ENCODE assay signal across 11 mouse cellular contexts in genomic region chr19:24456591-24457231, GRCm38 (mm10). TPM values are rescaled to one million over a fixed set of nuclear protein-coding genes. Genes with fewer than 3 reads are reported as not detected.
DNase-seq lines count a peak whose midpoint lies in the region; ATAC-seq and TF ChIP-seq lines count a peak whose summit lies in the region.
"Had no signal": no experiment of that assay in that cellular context is flagged by ENCODE, and none has a peak within 500 bp of the region (broad histone marks: within the 10 kb centered on the region; RNA-seq: fewer than 3 reads in every experiment).

No protein-coding gene starts in this region.

- DNase-seq in cerebellum, postnatal 10 days, result peak; percentile 58 to 60
- no peak for DNase-seq in MN1 (ENCODE audit: low spot score)
- no peak for DNase-seq in adrenal gland, postnatal 4 days (ENCODE audit: low spot score in 2 of 2)

- H3K9me3 ChIP-seq in forebrain, embryonic 13.5 days (replicated peaks), result no peaks in the 10 kb centered on the region
- H3K9me3 ChIP-seq in forebrain, embryonic 12.5 days, result no peaks in the 10 kb centered on the region
- no peaks in the 10 kb centered on the region for H3K9me3 ChIP-seq in intestine, postnatal 0 days (ENCODE audit: control insufficient read depth)
- H3K9me3 ChIP-seq in lung, embryonic 16.5 days (ENCODE audit: control insufficient read depth, low read length), result no peaks in the 10 kb centered on the region
- H3K9me3 ChIP-seq in kidney, embryonic 15.5 days (replicated peaks), result no peaks in the 10 kb centered on the region
- H3K9me3 ChIP-seq: embryonic facial prominence, embryonic 15.5 days; midbrain, embryonic 12.5 days had no signal

- H3K36me3 ChIP-seq in forebrain, embryonic 13.5 days (ENCODE audit: poor library complexity, severe bottlenecking), result no peaks in the 10 kb centered on the region
- no peaks in the 10 kb centered on the region for H3K36me3 ChIP-seq in forebrain, embryonic 12.5 days (replicated peaks)
- H3K36me3 ChIP-seq in intestine, postnatal 0 days (ENCODE audit: control insufficient read depth, insufficient read depth), result no peaks in the 10 kb centered on the region
- H3K36me3 ChIP-seq in lung, embryonic 16.5 days (ENCODE audit: control insufficient read depth, insufficient read depth, low read length), result no peaks in the 10 kb centered on the region
- H3K36me3 ChIP-seq in kidney, embryonic 15.5 days, result no peaks in the 10 kb centered on the region
- H3K36me3 ChIP-seq: embryonic facial prominence, embryonic 15.5 days; midbrain, embryonic 12.5 days had no signal

- H3K4me1 ChIP-seq in forebrain, embryonic 13.5 days, result peaks cover 26% of the 10 kb centered on the region
- peaks cover 22% of the 10 kb centered on the region for H3K4me1 ChIP-seq in forebrain, embryonic 12.5 days
- H3K4me1 ChIP-seq in intestine, postnatal 0 days (replicated peaks; ENCODE audit: control insufficient read depth, insufficient read depth, low read length), result peaks cover 7% of the 10 kb centered on the region
- peaks cover 3% of the 10 kb centered on the region for H3K4me1 ChIP-seq in lung, embryonic 16.5 days (replicated peaks; ENCODE audit: control insufficient read depth, insufficient read depth, low read length)
- H3K4me1 ChIP-seq in kidney, embryonic 15.5 days, result 0 out of 2 replicates have a peak, but pooled peaks cover 4% of the 10 kb centered on the region

- peak overlapping the region; percentile 6; the same call in 1 of the 2 replicates for H3K27ac ChIP-seq in forebrain, embryonic 13.5 days
- H3K27ac ChIP-seq in forebrain, embryonic 12.5 days, result no peak overlapping the region
- peak overlapping the region; percentile 70 for H3K27ac ChIP-seq in intestine, postnatal 0 days (ENCODE audit: low read depth, low read length)
- peak overlapping the region; percentile 73 for H3K27ac ChIP-seq in lung, embryonic 16.5 days (ENCODE audit: low read length)
- no peak overlapping the region for H3K27ac ChIP-seq in kidney, embryonic 15.5 days
- H3K27ac ChIP-seq: embryonic facial prominence, embryonic 15.5 days; kidney, postnatal 0 days; midbrain, embryonic 12.5 days had no signal

- no peaks in the 10 kb centered on the region for H3K27me3 ChIP-seq in forebrain, embryonic 13.5 days
- no peaks in the 10 kb centered on the region for H3K27me3 ChIP-seq in forebrain, embryonic 12.5 days
- H3K27me3 ChIP-seq in intestine, postnatal 0 days (replicated peaks; ENCODE audit: control insufficient read depth, insufficient read depth, low read length), result no peaks in the 10 kb centered on the region
- H3K27me3 ChIP-seq in lung, embryonic 16.5 days (ENCODE audit: control insufficient read depth, insufficient read depth, low read depth, low read length), result no peaks in the 10 kb centered on the region
- no peaks in the 10 kb centered on the region for H3K27me3 ChIP-seq in kidney, embryonic 15.5 days
- H3K27me3 ChIP-seq: embryonic facial prominence, embryonic 15.5 days had no signal

- H3K9ac ChIP-seq in forebrain, embryonic 13.5 days, result no peak overlapping the region
- H3K9ac ChIP-seq in forebrain, embryonic 12.5 days, result no peak overlapping the region
- H3K9ac ChIP-seq in intestine, postnatal 0 days (ENCODE audit: low read depth, low read length), result no peak overlapping the region
- no peak overlapping the region for H3K9ac ChIP-seq in lung, embryonic 16.5 days (ENCODE audit: low read length)
- H3K9ac ChIP-seq in kidney, embryonic 15.5 days, result no peak overlapping the region
- H3K9ac ChIP-seq: embryonic facial prominence, embryonic 15.5 days; midbrain, embryonic 12.5 days had no signal

- TF ChIP-seq CTCF in intestine, postnatal 0 days (IDR thresholded peaks at IDR 0.05; ENCODE audit: low read depth), result no peak

- no peak for ATAC-seq in forebrain, embryonic 13.5 days
- ATAC-seq in forebrain, embryonic 12.5 days (ENCODE audit: low FRiP score), result no peak
- ATAC-seq in intestine, postnatal 0 days, result peak; percentile 62
- ATAC-seq in lung, embryonic 16.5 days (ENCODE audit: low read depth), result peak; percentile 91
- no peak for ATAC-seq in kidney, embryonic 15.5 days (replicated peaks; ENCODE audit: low FRiP score)

- no peak overlapping the region for H3K4me2 ChIP-seq in forebrain, embryonic 13.5 days
- no peak overlapping the region for H3K4me2 ChIP-seq in forebrain, embryonic 12.5 days
- H3K4me2 ChIP-seq in intestine, postnatal 0 days (replicated peaks; ENCODE audit: low read depth), result peak overlapping the region; percentile 24
- H3K4me2 ChIP-seq in lung, embryonic 16.5 days (ENCODE audit: low read depth, low read length), result 0 out of 2 replicates have a peak overlapping the region, but pooled peaks have one; percentile 8
- H3K4me2 ChIP-seq in kidney, embryonic 15.5 days, result no peak overlapping the region
- H3K4me2 ChIP-seq: embryonic facial prominence, embryonic 15.5 days; midbrain, embryonic 12.5 days had no signal

- 89% methylated on average over 6 of the region's 6 CpGs for WGBS in forebrain, embryonic 13.5 days
- WGBS in forebrain, embryonic 12.5 days, result 92% methylated on average over 6 of the region's 6 CpGs
- WGBS in intestine, postnatal 0 days, result 79% methylated on average over 6 of the region's 6 CpGs
- WGBS in lung, embryonic 16.5 days, result 64% methylated on average over 6 of the region's 6 CpGs
- WGBS in kidney, embryonic 15.5 days, result 95% methylated on average over 6 of the region's 6 CpGs

- no peak overlapping the region for H3K4me3 ChIP-seq in forebrain, embryonic 13.5 days
- H3K4me3 ChIP-seq in forebrain, embryonic 12.5 days (replicated peaks), result no peak overlapping the region
- no peak overlapping the region for H3K4me3 ChIP-seq in intestine, postnatal 0 days (ENCODE audit: low read depth, low read length)
- no peak overlapping the region for H3K4me3 ChIP-seq in lung, embryonic 16.5 days (ENCODE audit: low read length)
- no peak overlapping the region for H3K4me3 ChIP-seq in kidney, embryonic 15.5 days (replicated peaks)
- H3K4me3 ChIP-seq: embryonic facial prominence, embryonic 15.5 days; midbrain, embryonic 12.5 days had no signal

RNA-seq across cellular contexts. Expression of gene Fam122a, which starts 20.4 kb away (rescaled TPM):
- polyA plus RNA-seq in forebrain, embryonic 13.5 days (2015; fragmentation: Nextera tagmentation; extraction: Ambion mirVana), result 49.0 and 50.8 TPM in 2 replicates
- polyA plus RNA-seq in forebrain, embryonic 12.5 days (2016; fragmentation: Nextera tagmentation; extraction: Ambion mirVana), result 63.2 and 65.4 TPM in 2 replicates
- 40.5 and 45.0 TPM in 2 replicates for polyA plus RNA-seq in intestine, postnatal 0 days (2015; fragmentation: Nextera tagmentation; extraction: Ambion mirVana)
- polyA plus RNA-seq in lung, embryonic 16.5 days (2015; fragmentation: Nextera tagmentation; extraction: Ambion mirVana), result 39.2 and 41.1 TPM in 2 replicates
- 48.0 and 49.7 TPM in 2 replicates for polyA plus RNA-seq in kidney, embryonic 15.5 days (2015; fragmentation: Nextera tagmentation; extraction: Ambion mirVana)
- 10 to 100 TPM; 37.1 to 37.6 TPM for total RNA-seq in adrenal gland, postnatal 4 days (2021)

Comparison
In these comparisons a context has a peak if more than half of its experiments do, and no peak if none do; other contexts are left out.
1. H3K27ac ChIP-seq: peak in forebrain, embryonic 13.5 days (single experiment), intestine, postnatal 0 days (single experiment) and lung, embryonic 16.5 days (single experiment); none in forebrain, embryonic 12.5 days (single experiment) and kidney, embryonic 15.5 days (single experiment).
2. ATAC-seq: peak in intestine, postnatal 0 days (single experiment) and lung, embryonic 16.5 days (single experiment); none in forebrain, embryonic 13.5 days (single experiment), forebrain, embryonic 12.5 days (single experiment) and kidney, embryonic 15.5 days (single experiment).
3. H3K4me2 ChIP-seq: peak in intestine, postnatal 0 days (single experiment) and lung, embryonic 16.5 days (single experiment); none in forebrain, embryonic 13.5 days (single experiment), forebrain, embryonic 12.5 days (single experiment) and kidney, embryonic 15.5 days (single experiment).
4. DNase-seq: peak in cerebellum, postnatal 10 days (2 of 2); none in MN1 (single experiment) and adrenal gland, postnatal 4 days (0 of 2).